Mouse (Mus musculus) liver, adult 2 months (tissue): Measurements from ENCODE around the gene Il11.

Experiments used
- CTCF ChIP-seq: fragments of 200-500 bp; IDR thresholded peaks from 2 replicates; pipeline ENCODE4 v1.5.1; 2011; ENCODE audit warnings: low read depth, low read length, control low read depth
- POLR2A ChIP-seq: fragments of 200-500 bp; IDR thresholded peaks from 2 replicates; pipeline ENCODE4 v1.6.1; 2011; ENCODE audit warnings: low read length, control low read depth; ENCODE audit not compliant: insufficient read depth; ENCODE audit errors: extremely low read depth

DNA sequence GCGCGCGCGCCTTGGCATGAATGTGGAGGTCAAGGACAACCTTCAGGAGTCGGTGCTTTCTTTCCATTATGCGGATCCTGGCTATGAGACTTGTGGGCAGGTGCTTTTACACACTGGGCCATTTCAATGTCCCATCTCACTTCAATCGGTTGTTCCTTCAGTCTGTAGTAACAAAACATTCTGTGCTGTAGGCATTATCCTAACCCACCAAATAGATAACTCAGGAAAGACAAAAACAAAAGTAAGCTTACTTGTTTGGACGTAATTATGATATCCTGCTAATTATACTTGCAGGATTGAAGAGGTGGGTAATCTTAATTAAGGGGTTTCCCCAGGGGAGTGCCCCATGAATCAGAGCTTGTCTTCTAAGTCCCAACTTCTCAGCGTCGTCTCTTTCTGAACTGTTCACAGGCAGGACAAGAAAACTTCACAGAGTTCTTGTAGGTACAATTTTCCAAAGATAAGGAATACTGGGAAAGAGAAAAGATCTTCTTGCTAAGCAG lies 43.6 kb downstream of the Il11 start:
- TF ChIP-seq POLR2A (no peak), CTCF (no peak)
